Mouse (Mus musculus) heart, adult 2 months (tissue): ENCODE measurements at regions not wholly inside any gene's neighbourhood (a gene's known extent, or its start where the extent isn't known, plus 50 kb on each side); places are given as distances from the start of the nearest gene placed in this dataset.

Experiments used
- CTCF ChIP-seq: fragments of 200-600 bp; IDR thresholded peaks from 2 replicates; pipeline ENCODE4 v1.8.1; 2022; ENCODE audit warnings: antibody characterized with exemption, mild to moderate bottlenecking, moderate library complexity
- EP300 ChIP-seq: fragments of 200-500 bp; IDR thresholded peaks from 2 replicates; pipeline ENCODE4 v1.6.1; 2011; ENCODE audit warnings: low read depth, low read length, control low read depth; ENCODE audit not compliant: insufficient read depth
- POLR2A ChIP-seq: fragments of 200-500 bp; IDR thresholded peaks from 2 replicates; pipeline ENCODE4 v1.6.1; 2011; ENCODE audit warnings: mild to moderate bottlenecking, low read depth, low read length, control low read depth; ENCODE audit not compliant: insufficient read depth

DNA sequence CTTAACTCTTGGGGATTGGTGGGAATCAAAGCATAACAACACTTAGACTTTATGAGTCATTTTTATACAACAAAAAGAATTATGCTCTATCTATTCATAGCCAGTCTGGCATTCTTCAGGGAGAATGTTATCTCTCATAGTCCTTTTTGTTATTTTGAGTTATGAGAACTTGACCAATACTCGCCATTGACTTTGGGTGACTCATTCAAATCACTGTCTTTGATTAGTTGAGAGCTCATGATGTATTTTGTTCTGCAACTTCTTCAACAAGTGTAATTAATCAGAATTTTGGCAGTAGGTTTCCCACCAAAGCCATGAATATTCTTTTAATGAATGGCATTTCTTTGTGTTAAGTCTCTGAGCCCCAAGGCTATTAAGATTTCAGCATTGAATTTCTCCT is 139.6 kb downstream of the Ahr start:
- TF ChIP-seq CTCF (no peak), POLR2A (no peak), EP300 (no peak)
